Mouse (Mus musculus) lung, embryonic 14.5 days (tissue): ENCODE measurements around the gene Nhsl2. TPM values are rescaled to one million over a fixed set of nuclear protein-coding genes. Genes with fewer than 3 reads are reported as not detected.

Experiments used
- ATAC-seq: fragments of 200-750 bp; cut with Nextera tagmentation; 2 replicates; pipeline ENCODE4 v1.8.0; 2017; ENCODE audit warnings: mild to moderate bottlenecking, moderate TSS enrichment, moderate library complexity; ENCODE audit not compliant: insufficient read depth
- DNase-seq: peaks from one replicate; pipeline ENCODE4 v3.0.0-alpha.2; 2015
- H3K27ac ChIP-seq: fragments of 300-500 bp; sonication (generic); 2 replicates; pipeline ENCODE4 v1.5.1; 2014; ENCODE audit warnings: low read depth, mild to moderate bottlenecking, moderate library complexity
- H3K27me3 ChIP-seq: fragments of 300-500 bp; sonication (generic); 2 replicates; pipeline ENCODE4 v1.6.1; 2014; ENCODE audit warnings: low read length, control low read depth; ENCODE audit not compliant: insufficient read depth
- H3K36me3 ChIP-seq: fragments of 300-500 bp; sonication (generic); 2 replicates; pipeline ENCODE4 v1.6.1; 2014; ENCODE audit warnings: control low read depth; ENCODE audit not compliant: insufficient read depth
- H3K4me1 ChIP-seq: fragments of 300-500 bp; sonication (generic); 2 replicates; pipeline ENCODE4 v1.6.1; 2014; ENCODE audit warnings: antibody characterized with exemption, control low read depth; ENCODE audit not compliant: insufficient read depth
- H3K4me2 ChIP-seq: fragments of 300-500 bp; sonication (generic); 2 replicates; pipeline ENCODE4 v1.6.1; 2014; ENCODE audit warnings: mild to moderate bottlenecking
- H3K4me3 ChIP-seq: fragments of 300-500 bp; sonication (generic); 2 replicates; pipeline ENCODE4 v1.5.1; 2014; ENCODE audit warnings: low read depth, low read length
- H3K9ac ChIP-seq: fragments of 300-500 bp; sonication (generic); 2 replicates; pipeline ENCODE4 v1.6.1; 2014
- H3K9me3 ChIP-seq: fragments of 300-500 bp; sonication (generic); 2 replicates; pipeline ENCODE4 v1.6.1; 2016; ENCODE audit warnings: low read depth, low read length, control low read depth
- CTCF ChIP-seq: IDR thresholded peaks from 2 replicates; pipeline ENCODE4 v1.5.1; 2016; ENCODE audit warnings: antibody characterized with exemption, low read depth
- WGBS: fragments of 180-500 bp; shearing (Covaris S2); extraction: QIAGEN DNeasy Blood & Tissue Kit; methylation state at CpG from one replicate; pipeline ENCODE4 v1.1.7; 2014; 5-methylcytosine and 5-hydroxymethylcytosine counted together
- microRNA-seq: library from miRNA; unstranded; fragments of <30 nt; microRNA quantifications from one replicate; pipeline ENCODE4, GENCODE M21; 2016; ENCODE audit warnings: borderline number of aligned reads
- polyA plus RNA-seq: library from polyadenylated mRNA; unstranded; fragments of >200 nt; fragmentation: Nextera tagmentation; extraction: Ambion mirVana; gene quantifications from 2 replicates; pipeline ENCODE4 v1.2.1, GENCODE M21; 2014

Gene Nhsl2
- polyA plus RNA-seq, 1 experiment from 2014 or later = 8.4 TPM

DNA sequence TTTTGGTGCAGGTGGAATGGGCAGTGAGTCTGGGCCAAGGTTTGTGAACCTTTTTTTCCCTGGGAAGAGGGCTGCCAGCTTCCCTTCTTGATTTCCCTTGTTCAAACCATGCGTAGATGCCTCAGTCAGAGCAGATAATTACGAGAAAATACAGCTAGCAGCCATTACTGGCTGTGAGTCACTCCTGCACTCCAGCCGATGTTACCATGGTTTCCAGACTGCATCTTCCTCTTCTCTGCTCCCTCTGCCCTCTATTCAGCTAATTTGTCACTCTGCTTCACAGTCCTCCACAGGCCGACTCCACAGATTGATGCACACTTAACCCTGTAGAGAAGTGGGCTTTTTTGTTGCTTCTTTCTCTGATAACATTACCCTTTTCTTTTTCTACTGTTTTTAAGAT lies 266.5 kb downstream of the Nhsl2 start:
- H3K4me2 ChIP-seq = no peak overlapping the region
- no peak for ATAC-seq
- H3K9me3 ChIP-seq = no peaks in the 10 kb centered on the region
- H3K4me3 ChIP-seq = no peak overlapping the region
- no peak for DNase-seq
- H3K9ac ChIP-seq = no peak overlapping the region
- no peaks in the 10 kb centered on the region for H3K36me3 ChIP-seq
- no peaks in the 10 kb centered on the region for H3K27me3 ChIP-seq
- H3K4me1 ChIP-seq = no peaks in the 10 kb centered on the region
- 36% methylated on average over 4 of the region's 4 CpGs for WGBS
- no peak overlapping the region for H3K27ac ChIP-seq
- TF ChIP-seq CTCF = no peak

DNA sequence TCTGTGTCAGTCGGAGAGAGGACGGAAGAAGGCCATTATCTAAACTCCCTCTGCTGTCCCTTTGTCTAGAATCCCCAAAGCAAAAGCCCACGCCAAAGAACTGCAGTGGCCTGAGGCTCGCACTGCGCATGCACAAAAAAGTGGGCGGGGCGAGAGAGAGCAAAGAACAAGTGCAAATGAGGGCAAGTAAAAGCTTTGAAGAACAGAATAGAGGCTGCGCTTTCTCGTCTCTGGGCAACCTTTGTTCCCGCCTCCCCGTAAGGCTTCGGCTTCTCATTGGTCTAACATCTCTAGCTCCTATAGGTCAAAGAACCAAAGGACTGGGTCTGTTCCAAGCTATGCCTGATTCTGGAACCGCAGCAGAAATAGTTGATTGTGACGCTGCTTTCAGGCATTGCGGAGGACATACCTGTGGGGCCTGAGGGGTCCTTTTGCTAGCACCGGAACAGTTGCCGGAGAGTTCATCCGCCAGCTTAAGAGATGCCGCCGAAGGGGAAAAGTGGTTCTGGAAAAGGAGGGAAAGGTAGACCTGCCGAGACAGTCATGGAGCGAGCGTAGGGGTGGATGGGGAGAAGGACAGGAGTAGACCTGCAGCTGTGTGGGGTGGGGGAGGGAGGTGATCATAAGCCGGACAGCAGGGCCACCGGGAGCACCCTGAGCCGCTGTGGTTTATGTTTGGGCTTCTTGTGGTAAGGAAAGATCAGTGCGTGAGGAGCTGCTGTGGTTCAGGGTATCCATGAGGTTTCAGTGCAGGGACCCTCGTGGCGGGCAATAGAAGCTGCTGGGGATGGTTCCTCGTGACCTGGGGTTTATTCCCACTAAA lies 270.1 kb downstream of the Nhsl2 start, which contains the start of gene Pin4:
TSS of gene Pin4 (plus strand) at position 406 of the 823 bp plus-strand sequence.
- peak; percentile 96 for DNase-seq
- TF ChIP-seq CTCF = peak; percentile 29
- ATAC-seq = peak; percentile 100
- Histone ChIP-seq H3K4me1 (no peaks in the 10 kb centered on the region), H3K4me2 (peak within 1 kb of the TSS; percentile 67), H3K9me3 (no peaks in the 10 kb centered on the region), H3K27ac (no peak within 1 kb of the TSS), H3K36me3 (no peaks in the 10 kb centered on the region; the same call in 1 of the 2 replicates), H3K9ac (peak within 1 kb of the TSS; percentile 61), H3K27me3 (no peaks in the 10 kb centered on the region), H3K4me3 (peak within 1 kb of the TSS; percentile 55)
- 5% methylated on average over 30 of the region's 30 CpGs for WGBS

DNA sequence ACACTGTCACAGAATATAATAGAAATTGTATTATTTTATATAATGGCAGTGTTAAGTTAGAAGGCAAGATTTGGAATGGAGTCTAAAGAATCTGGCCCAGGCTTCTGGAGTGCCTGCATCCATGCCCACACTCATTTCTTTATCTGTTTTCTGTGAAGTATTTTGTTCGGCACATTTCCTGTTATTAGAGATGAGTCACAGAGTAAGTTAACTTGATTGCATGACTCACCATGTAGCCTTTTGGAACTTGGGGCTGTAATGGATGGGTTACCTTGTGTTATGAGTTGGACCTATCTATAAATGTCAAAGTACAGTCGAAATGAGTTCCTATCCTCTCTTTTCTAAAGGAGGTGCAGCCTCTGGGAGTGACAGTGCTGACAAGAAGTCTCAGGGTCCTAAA lies 272.1 kb downstream of the Nhsl2 start:
- no peak for TF ChIP-seq CTCF
- 70% methylated on average over 2 of the region's 2 CpGs for WGBS
- Histone ChIP-seq H3K27ac (no peak overlapping the region), H3K4me1 (no peaks in the 10 kb centered on the region), H3K36me3 (peaks cover 2% of the 10 kb centered on the region; the same call in 1 of the 2 replicates), H3K4me3 (no peak overlapping the region), H3K9me3 (no peaks in the 10 kb centered on the region), H3K4me2 (no peak overlapping the region), H3K9ac (no peak overlapping the region), H3K27me3 (no peaks in the 10 kb centered on the region)
- no peak for ATAC-seq
- no peak for DNase-seq

DNA sequence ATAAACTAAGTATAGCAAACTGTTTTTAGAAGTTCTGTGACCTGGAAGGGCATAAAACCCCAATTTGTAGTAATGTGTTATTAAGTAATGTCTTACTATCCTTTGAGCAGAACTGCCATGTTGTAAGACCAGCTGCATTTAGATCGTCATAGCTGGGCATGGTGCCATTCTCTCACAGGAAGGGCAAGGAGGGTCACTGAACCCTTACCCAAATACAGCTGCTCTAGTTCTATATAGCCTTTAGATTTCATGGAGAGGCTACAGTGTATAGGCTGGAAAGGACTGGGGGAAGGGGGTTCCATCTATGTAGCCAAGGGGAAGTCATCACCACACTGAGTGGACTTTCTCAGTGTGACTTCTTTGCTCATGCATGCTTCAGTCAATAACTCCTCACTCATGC lies 292.0 kb downstream of the Nhsl2 start:
- Histone ChIP-seq H3K9ac (no peak overlapping the region), H3K27me3 (no peaks in the 10 kb centered on the region), H3K4me3 (no peak overlapping the region), H3K4me2 (no peak overlapping the region), H3K4me1 (no peaks in the 10 kb centered on the region), H3K27ac (no peak overlapping the region), H3K9me3 (no peaks in the 10 kb centered on the region), H3K36me3 (peaks cover 28% of the 10 kb centered on the region)
- WGBS = 64% methylated on average over 1 of the region's 1 CpGs
- 0 out of 2 replicates have a peak, but pooled peaks have one; percentile 38 for ATAC-seq
- no peak for TF ChIP-seq CTCF
- DNase-seq = peak; percentile 49

Small RNA genes lying within 50 kb of the gene (microRNA-seq; reads per million reads assigned to microRNA genes)
- gene Gm27843 = not detected

Other genes starting within 250 kb of the Nhsl2 start
- gene Ogt, start 209.3 kb upstream of the Nhsl2 start, polyA plus RNA-seq = 183 TPM in 2 replicates
- gene Cxcr3, start 115.1 kb upstream of the Nhsl2 start, polyA plus RNA-seq = 0.45 and 0.46 TPM in 2 replicates
- gene Gm4779, start 55.0 kb upstream of the Nhsl2 start, polyA plus RNA-seq = not detected in 2 replicates
- not detected in 2 replicates for gene 8030474K03Rik, start 54.7 kb upstream of the Nhsl2 start, polyA plus RNA-seq
- 1.1 and 1.2 TPM in 2 replicates for gene Rtl5, start 221.9 kb downstream of the Nhsl2 start, polyA plus RNA-seq